Mouse (Mus musculus): Measurements from ENCODE around the gene Prkch. TPM values are rescaled to one million over a fixed set of nuclear protein-coding genes. Genes with fewer than 3 reads are reported as not detected.

The Prkch gene
- polyA plus RNA-seq, 1 experiment from 2014 or later = 0.13 TPM

- DNase-seq (ENCODE audit: low read depth, low spot score) (no peak), ATAC-seq (no peak)
- in situ Hi-C loops (cut with MboI; ENCODE audit: low pct_unique_long_range_greater_than_20kb) = loop anchor here (5.0 to 25.0 kb wide), 3 partner anchors 310 to 685 kb away; no protein-coding TSS in a partner anchor
- no peak for TF ChIP-seq CTCF (IDR thresholded peaks at IDR 0.05)
- POLR2A ChIA-PET = no interaction called here
- H3K27me3 ChIP-seq = peaks cover 20% of the 10 kb centered on the region
- CTCF ChIA-PET = interaction anchor here (1.2 kb wide), 1 partner anchor 132 kb away, joined by 4 read pairs; no protein-coding TSS in a partner anchor
Observed at GRCm38 (mm10) chr12:73696946-73697345, 112.3 kb downstream of the Prkch start.

- ChIA-PET POLR2A (no interaction called here), CTCF (no interaction called here)
- in situ Hi-C loops (cut with MboI; ENCODE audit: low pct_unique_long_range_greater_than_20kb) = loop anchor here (5.0 to 25.0 kb wide), 3 partner anchors 309 to 686 kb away; no protein-coding TSS in a partner anchor
- peaks cover 22% of the 10 kb centered on the region for H3K27me3 ChIP-seq
- no peak for ATAC-seq
- no peak for TF ChIP-seq CTCF (IDR thresholded peaks at IDR 0.05)
- DNase-seq (ENCODE audit: low read depth, low spot score) = no peak
Observed at GRCm38 (mm10) chr12:73698436-73698835, 113.8 kb downstream of the Prkch start.

GRCm38 (mm10) chr12:73698841-73699240, 114.2 kb downstream of the Prkch start:
- ATAC-seq (no peak), DNase-seq (ENCODE audit: low read depth, low spot score) (no peak)
- TF ChIP-seq CTCF (IDR thresholded peaks at IDR 0.05) = no peak
- H3K27me3 ChIP-seq = peaks cover 25% of the 10 kb centered on the region
- CTCF ChIA-PET = interaction anchor here (1.8 kb wide), 1 partner anchor 315 kb away, joined by 4 read pairs; no protein-coding TSS in a partner anchor
- in situ Hi-C loops (cut with MboI; ENCODE audit: low pct_unique_long_range_greater_than_20kb) = loop anchor here (5.0 to 25.0 kb wide), 3 partner anchors 308 to 687 kb away; no protein-coding TSS in a partner anchor
- POLR2A ChIA-PET = no interaction called here

- peaks cover 25% of the 10 kb centered on the region for H3K27me3 ChIP-seq
- in situ Hi-C loops (cut with MboI; ENCODE audit: low pct_unique_long_range_greater_than_20kb) = loop anchor here (5.0 to 25.0 kb wide), 3 partner anchors 308 to 687 kb away; no protein-coding TSS in a partner anchor
- ChIA-PET CTCF (interaction anchor here (1.8 kb wide), 1 partner anchor 314 kb away, joined by 4 read pairs; no protein-coding TSS in a partner anchor), POLR2A (interaction anchor here (0.6 to 0.8 kb wide), 2 partner anchors 321 to 338 kb away, joined by 3 to 4 read pairs; no protein-coding TSS in a partner anchor)
- DNase-seq (ENCODE audit: low read depth, low spot score) = no peak
- no peak for TF ChIP-seq CTCF (IDR thresholded peaks at IDR 0.05)
- no peak for ATAC-seq
Observed at GRCm38 (mm10) chr12:73699471-73700186, 115.0 kb downstream of the Prkch start.

GRCm38 (mm10) chr12:73700544-73701069, 116.0 kb downstream of the Prkch start:
- ATAC-seq = no peak
- peaks cover 25% of the 10 kb centered on the region for H3K27me3 ChIP-seq
- ChIA-PET CTCF (interaction anchor here (1.8 kb wide), 1 partner anchor 313 kb away, joined by 4 read pairs; no protein-coding TSS in a partner anchor), POLR2A (interaction anchor here (0.8 kb wide), 1 partner anchor 320 kb away, joined by 4 read pairs; no protein-coding TSS in a partner anchor)
- no peak for TF ChIP-seq CTCF (IDR thresholded peaks at IDR 0.05)
- DNase-seq (ENCODE audit: low read depth, low spot score) = no peak
- in situ Hi-C loops (cut with MboI; ENCODE audit: low pct_unique_long_range_greater_than_20kb) = no loop called here

- DNase-seq (ENCODE audit: low read depth, low spot score) (no peak), ATAC-seq (no peak)
- peaks cover 22% of the 10 kb centered on the region for H3K27me3 ChIP-seq
- no peak for TF ChIP-seq CTCF (IDR thresholded peaks at IDR 0.05)
- in situ Hi-C loops (cut with MboI; ENCODE audit: low pct_unique_long_range_greater_than_20kb) = no loop called here
- POLR2A ChIA-PET = no interaction called here
- CTCF ChIA-PET = no interaction called here
Observed at GRCm38 (mm10) chr12:73701999-73702398, 117.4 kb downstream of the Prkch start.

GRCm38 (mm10) chr12:73704382-73704781, 119.8 kb downstream of the Prkch start:
- ChIA-PET POLR2A (no interaction called here), CTCF (interaction anchor here (1.1 to 6.9 kb wide), 6 partner anchors 11 to 309 kb away, joined by 3 to 44 read pairs (median 4); no protein-coding TSS in a partner anchor)
- H3K27me3 ChIP-seq = peaks cover 14% of the 10 kb centered on the region
- TF ChIP-seq CTCF (IDR thresholded peaks at IDR 0.05) = no peak
- in situ Hi-C loops (cut with MboI; ENCODE audit: low pct_unique_long_range_greater_than_20kb) = no loop called here
- DNase-seq (ENCODE audit: low read depth, low spot score) = no peak
- no peak for ATAC-seq

- ChIA-PET POLR2A (no interaction called here), CTCF (interaction anchor here (1.3 to 6.9 kb wide), 9 partner anchors 11 to 308 kb away, joined by 3 to 44 read pairs (median 6); no protein-coding TSS in a partner anchor)
- H3K27me3 ChIP-seq = peaks cover 11% of the 10 kb centered on the region
- in situ Hi-C loops (cut with MboI; ENCODE audit: low pct_unique_long_range_greater_than_20kb) = loop anchor here (5.0 kb wide), 2 partner anchors 227 to 282 kb away; no protein-coding TSS in a partner anchor
- DNase-seq (ENCODE audit: low read depth, low spot score) = no peak
- peak; percentile 82 for TF ChIP-seq CTCF (IDR thresholded peaks at IDR 0.05)
- no peak for ATAC-seq
Observed at GRCm38 (mm10) chr12:73705097-73705690, 120.6 kb downstream of the Prkch start.

GRCm38 (mm10) chr12:73708498-73708897, 123.9 kb downstream of the Prkch start:
- ATAC-seq = peak; percentile 20
- in situ Hi-C loops (cut with MboI; ENCODE audit: low pct_unique_long_range_greater_than_20kb) = loop anchor here (5.0 kb wide), 2 partner anchors 224 to 279 kb away; no protein-coding TSS in a partner anchor
- POLR2A ChIA-PET = no interaction called here

GRCm38 (mm10) chr12:73708920-73709319, 124.3 kb downstream of the Prkch start:
- no peaks in the 10 kb centered on the region for H3K27me3 ChIP-seq
- CTCF ChIA-PET = interaction anchor here (0.9 to 6.9 kb wide), 7 partner anchors 85 to 305 kb away, joined by 3 to 44 read pairs (median 3); no protein-coding TSS in a partner anchor
- peak; percentile 92 for TF ChIP-seq CTCF (IDR thresholded peaks at IDR 0.05)
- in situ Hi-C loops (cut with MboI; ENCODE audit: low pct_unique_long_range_greater_than_20kb) = loop anchor here (5.0 kb wide), 2 partner anchors 223 to 278 kb away; no protein-coding TSS in a partner anchor
- POLR2A ChIA-PET = no interaction called here
- DNase-seq (ENCODE audit: low read depth, low spot score) (peak; percentile 44), ATAC-seq (peak; percentile 89)

More at GRCm38 (mm10) chr12:73708498-73708897, 123.9 kb downstream of the Prkch start:
- no peak for TF ChIP-seq CTCF (IDR thresholded peaks at IDR 0.05)
- peaks cover 2% of the 10 kb centered on the region for H3K27me3 ChIP-seq
- CTCF ChIA-PET = interaction anchor here (0.9 to 6.9 kb wide), 9 partner anchors 85 to 305 kb away, joined by 3 to 44 read pairs (median 3); no protein-coding TSS in a partner anchor
- DNase-seq (ENCODE audit: low read depth, low spot score) = no peak
